In the genomic region with DNA sequence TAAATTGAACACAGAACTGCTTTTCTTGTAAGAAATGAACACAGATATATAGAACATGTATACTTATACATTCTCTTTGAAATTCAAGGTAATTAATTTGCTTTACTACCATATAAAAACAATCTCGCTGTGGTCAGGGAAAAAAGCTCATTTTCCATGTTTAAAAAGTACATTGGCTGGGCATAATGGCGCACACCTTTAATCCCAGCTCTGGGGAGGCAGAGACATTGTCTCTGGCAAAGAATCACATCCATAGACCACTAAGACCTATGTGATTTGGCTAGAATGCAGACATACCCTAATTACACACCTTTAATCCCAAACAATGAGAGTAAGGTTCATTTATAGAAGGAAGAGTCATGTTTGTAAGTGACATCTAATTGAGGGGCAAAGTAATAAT, we compare ENCODE assay signal across 21 mouse cellular contexts. TPM values are rescaled to one million over a fixed set of nuclear protein-coding genes. Genes with fewer than 3 reads are reported as not detected.
DNase-seq lines count a peak whose midpoint lies in the region; ATAC-seq and TF ChIP-seq lines count a peak whose summit lies in the region.
"Not testable (repeated sequence)": the region's sequence is repeated elsewhere in the genome, so short reads cannot be mapped to it uniquely, and the experiment has no call there.
"Had no signal": no experiment of that assay in that cellular context is flagged by ENCODE, and none has a peak within 500 bp of the region (broad histone marks: within the 10 kb centered on the region; RNA-seq: fewer than 3 reads in every experiment).

No protein-coding gene starts in this region.

- not testable (repeated sequence) for H3K4me2 ChIP-seq in embryonic facial prominence, embryonic 13.5 days; hindbrain, embryonic 14.5 days (replicated peaks); limb, embryonic 15.5 days; lung, postnatal 0 days (replicated peaks; ENCODE audit: low read depth, low read length); stomach, embryonic 14.5 days (replicated peaks; ENCODE audit: low read depth, low read length)

- H3K4me1 ChIP-seq in embryonic facial prominence, embryonic 13.5 days; heart, embryonic 10.5 days; hindbrain, embryonic 14.5 days (replicated peaks; ENCODE audit: control insufficient read depth, insufficient read depth, low read length); limb, embryonic 10.5 days; limb, embryonic 15.5 days; lung, postnatal 0 days (ENCODE audit: insufficient read depth, low read depth, low read length); stomach, embryonic 14.5 days (ENCODE audit: control insufficient read depth, insufficient read depth, low read length): not testable (repeated sequence)

- 68% methylated on average over 2 of the region's 2 CpGs for WGBS in embryonic facial prominence, embryonic 13.5 days
- WGBS in heart, embryonic 10.5 days = 65% methylated on average over 2 of the region's 2 CpGs
- 66% methylated on average over 2 of the region's 2 CpGs for WGBS in hindbrain, embryonic 14.5 days
- WGBS in limb, embryonic 10.5 days = 74% methylated on average over 2 of the region's 2 CpGs
- 66% methylated on average over 2 of the region's 2 CpGs for WGBS in limb, embryonic 15.5 days
- 56% methylated on average over 2 of the region's 2 CpGs for WGBS in lung, postnatal 0 days
- 65% methylated on average over 2 of the region's 2 CpGs for WGBS in stomach, embryonic 14.5 days

- H3K9ac ChIP-seq in embryonic facial prominence, embryonic 13.5 days; hindbrain, embryonic 14.5 days; limb, embryonic 15.5 days; lung, postnatal 0 days (replicated peaks; ENCODE audit: low read depth); stomach, embryonic 14.5 days (replicated peaks; ENCODE audit: low read depth, low read length): not testable (repeated sequence)

- 0 out of 2 replicates have a peak, but pooled peaks have one; percentile 56 for ATAC-seq in embryonic facial prominence, embryonic 13.5 days (ENCODE audit: insufficient number of reproducible peaks, insufficient read depth, low FRiP score, low TSS enrichment, low read depth)
- 0 out of 2 replicates have a peak, but pooled peaks have one; percentile 53 for ATAC-seq in hindbrain, embryonic 14.5 days (ENCODE audit: low FRiP score)
- peak; percentile 69; the same call in 1 of the 2 replicates for ATAC-seq in limb, embryonic 15.5 days (ENCODE audit: insufficient number of reproducible peaks, low FRiP score, low TSS enrichment, low read depth)
- ATAC-seq in lung, postnatal 0 days = not testable (repeated sequence)
- ATAC-seq in stomach, embryonic 14.5 days (ENCODE audit: insufficient number of reproducible peaks, insufficient read depth, low FRiP score, low read depth) = 0 out of 2 replicates have a peak, but pooled peaks have one; percentile 46

- peaks cover 14% of the 10 kb centered on the region; the same call in 1 of the 2 replicates for H3K9me3 ChIP-seq in embryonic facial prominence, embryonic 13.5 days
- H3K9me3 ChIP-seq in heart, embryonic 10.5 days = peaks cover 19% of the 10 kb centered on the region
- H3K9me3 ChIP-seq in hindbrain, embryonic 14.5 days (ENCODE audit: control insufficient read depth, low read length) = peaks cover 35% of the 10 kb centered on the region
- H3K9me3 ChIP-seq in limb, embryonic 10.5 days (replicated peaks) = peaks cover 12% of the 10 kb centered on the region
- not testable (repeated sequence) for H3K9me3 ChIP-seq in limb, embryonic 15.5 days; lung, postnatal 0 days (ENCODE audit: low read length); stomach, embryonic 14.5 days (ENCODE audit: control insufficient read depth, low read depth, low read length)

- H3K4me3 ChIP-seq in embryonic facial prominence, embryonic 13.5 days; heart, embryonic 10.5 days; hindbrain, embryonic 14.5 days (replicated peaks; ENCODE audit: low read length); limb, embryonic 10.5 days; limb, embryonic 15.5 days; lung, postnatal 0 days (ENCODE audit: low read depth, low read length); stomach, embryonic 14.5 days (ENCODE audit: low read depth, low read length): not testable (repeated sequence)

- TF ChIP-seq EP300 in lung, postnatal 0 days (IDR thresholded peaks at IDR 0.05) = not testable (repeated sequence)

- H3K36me3 ChIP-seq in embryonic facial prominence, embryonic 13.5 days; heart, embryonic 10.5 days; hindbrain, embryonic 14.5 days (replicated peaks; ENCODE audit: control insufficient read depth, insufficient read depth); limb, embryonic 10.5 days; limb, embryonic 15.5 days; lung, postnatal 0 days (ENCODE audit: insufficient read depth, low read length); stomach, embryonic 14.5 days (ENCODE audit: control insufficient read depth, insufficient read depth, low read length): not testable (repeated sequence)

- not testable (repeated sequence) for H3K27me3 ChIP-seq in embryonic facial prominence, embryonic 13.5 days; heart, embryonic 10.5 days (ENCODE audit: insufficient read depth, poor library complexity, severe bottlenecking); hindbrain, embryonic 14.5 days (ENCODE audit: control insufficient read depth, insufficient read depth, low read length); limb, embryonic 10.5 days (ENCODE audit: low read depth, poor library complexity, severe bottlenecking); limb, embryonic 15.5 days; lung, postnatal 0 days (replicated peaks; ENCODE audit: insufficient read depth, low read length); stomach, embryonic 14.5 days (ENCODE audit: control insufficient read depth, insufficient read depth, low read length)

- H3K27ac ChIP-seq in embryonic facial prominence, embryonic 13.5 days; heart, embryonic 10.5 days; hindbrain, embryonic 14.5 days; limb, embryonic 10.5 days; limb, embryonic 15.5 days; lung, postnatal 0 days (ENCODE audit: low read length); stomach, embryonic 14.5 days (ENCODE audit: low read length): not testable (repeated sequence)

- TF ChIP-seq CTCF in lung, postnatal 0 days (IDR thresholded peaks at IDR 0.05) = not testable (repeated sequence)

- peak; percentile 2 for DNase-seq in embryo, embryonic 10 days (ENCODE audit: low spot score)
- peak; percentile 63 for DNase-seq in heart, embryonic 10.5 days (ENCODE audit: low spot score)
- DNase-seq in hindbrain, embryonic 14.5 days (ENCODE audit: low spot score) = not testable (repeated sequence)
- DNase-seq in limb, embryonic 10.5 days (ENCODE audit: low spot score) = peak; percentile 23
- DNase-seq in lung, postnatal 0 days (ENCODE audit: low spot score) = peak; percentile 5

RNA-seq across cellular contexts. Expression of gene Gm17019, which starts 12.7 kb away (rescaled TPM):
- polyA plus RNA-seq in embryonic facial prominence, embryonic 13.5 days (2015; fragmentation: Nextera tagmentation; extraction: Ambion mirVana) = not detected in 2 replicates
- polyA plus RNA-seq in heart, embryonic 10.5 days (2016; fragmentation: Nextera tagmentation; extraction: Ambion mirVana) = not detected in 2 replicates
- not detected in 2 replicates for polyA plus RNA-seq in hindbrain, embryonic 14.5 days (2014; fragmentation: Nextera tagmentation; extraction: Ambion mirVana)
- not detected in 2 replicates for polyA plus RNA-seq in limb, embryonic 10.5 days (2016; fragmentation: Nextera tagmentation; extraction: Ambion mirVana)
- polyA plus RNA-seq in limb, embryonic 15.5 days (2015; fragmentation: Nextera tagmentation; extraction: Ambion mirVana) = not detected in 2 replicates
- not detected in 2 replicates for polyA plus RNA-seq in lung, postnatal 0 days (2015; fragmentation: Nextera tagmentation; extraction: Ambion mirVana)
- polyA plus RNA-seq in stomach, embryonic 14.5 days (2014; fragmentation: Nextera tagmentation; extraction: Ambion mirVana) = not detected in 2 replicates
- polyA plus RNA-seq: activated CD4-positive, CD25-positive, alpha-beta regulatory T cell, adult 4 months; C2C12; cerebellum, adult 2 months; cortical plate, adult 2 months; embryonic facial prominence, embryonic 10.5 days; embryonic facial prominence, embryonic 12.5 days; embryonic facial prominence, embryonic 15.5 days; erythroblast, embryonic 14.5 days; forebrain, embryonic 10.5 days; forebrain, embryonic 13.5 days; forebrain, embryonic 15.5 days; forebrain, postnatal 0 days; Patski had no signal

RNA-seq across cellular contexts. Expression of gene Gm10354, which starts 41.3 kb away (rescaled TPM):
- not detected in 2 replicates for polyA plus RNA-seq in embryonic facial prominence, embryonic 13.5 days (2015; fragmentation: Nextera tagmentation; extraction: Ambion mirVana)
- polyA plus RNA-seq in heart, embryonic 10.5 days (2016; fragmentation: Nextera tagmentation; extraction: Ambion mirVana) = not detected in 2 replicates
- polyA plus RNA-seq in hindbrain, embryonic 14.5 days (2014; fragmentation: Nextera tagmentation; extraction: Ambion mirVana) = not detected in 2 replicates
- polyA plus RNA-seq in limb, embryonic 10.5 days (2016; fragmentation: Nextera tagmentation; extraction: Ambion mirVana) = not detected in 2 replicates
- not detected in 2 replicates for polyA plus RNA-seq in limb, embryonic 15.5 days (2015; fragmentation: Nextera tagmentation; extraction: Ambion mirVana)
- not detected in 2 replicates for polyA plus RNA-seq in lung, postnatal 0 days (2015; fragmentation: Nextera tagmentation; extraction: Ambion mirVana)
- not detected in 2 replicates for polyA plus RNA-seq in stomach, embryonic 14.5 days (2014; fragmentation: Nextera tagmentation; extraction: Ambion mirVana)
- polyA plus RNA-seq: activated CD4-positive, CD25-positive, alpha-beta regulatory T cell, adult 4 months; cerebellum, adult 2 months; cortical plate, adult 2 months; embryonic facial prominence, embryonic 10.5 days; embryonic facial prominence, embryonic 12.5 days; embryonic facial prominence, embryonic 15.5 days; erythroblast, embryonic 14.5 days; forebrain, embryonic 10.5 days; forebrain, embryonic 13.5 days; forebrain, embryonic 15.5 days; forebrain, postnatal 0 days; Patski had no signal
